ENCODE assay signal across 9 mouse cellular contexts in genomic region chr4:57846381-57846990, GRCm38 (mm10).
DNase-seq lines count a peak whose midpoint lies in the region; ATAC-seq and TF ChIP-seq lines count a peak whose summit lies in the region.
"Had no signal": no experiment of that assay in that cellular context is flagged by ENCODE, and none has a peak within 500 bp of the region (broad histone marks: within the 10 kb centered on the region; RNA-seq: fewer than 3 reads in every experiment).

No protein-coding gene starts in this region.

- H3K9me3 ChIP-seq in heart, embryonic 12.5 days (replicated peaks): no peaks in the 10 kb centered on the region
- no peaks in the 10 kb centered on the region for H3K9me3 ChIP-seq in ES-E14 (ENCODE audit: control insufficient read depth, insufficient read depth, low read depth, low read length)
- H3K9me3 ChIP-seq in hindbrain, embryonic 12.5 days (replicated peaks): no peaks in the 10 kb centered on the region
- H3K9me3 ChIP-seq in midbrain, embryonic 11.5 days (ENCODE audit: control insufficient read depth, low read length): no peaks in the 10 kb centered on the region

- H3K27ac ChIP-seq in heart, embryonic 12.5 days (ENCODE audit: poor library complexity, severe bottlenecking): peak overlapping the region; percentile 97
- H3K27ac ChIP-seq in ES-E14 (ENCODE audit: insufficient read depth, low read depth, low read length, poor library complexity, severe bottlenecking): peak overlapping the region; percentile 41; the same call in 1 of the 2 replicates
- H3K27ac ChIP-seq in hindbrain, embryonic 12.5 days: peak overlapping the region; percentile 85
- H3K27ac ChIP-seq in midbrain, embryonic 11.5 days (ENCODE audit: low read depth, low read length): peak overlapping the region; percentile 74; the same call in 1 of the 2 replicates

- in situ Hi-C loops in ES-E14 (cut with MboI; ENCODE audit: low sequenced_read_pairs in 2 of 2, unreplicated experiment in 2 of 2): no loop called here

- peak overlapping the region; percentile 75 for H3K4me2 ChIP-seq in heart, embryonic 12.5 days
- H3K4me2 ChIP-seq in hindbrain, embryonic 12.5 days (replicated peaks): peak overlapping the region; percentile 43
- peak overlapping the region; percentile 43 for H3K4me2 ChIP-seq in midbrain, embryonic 11.5 days

- H3K27me3 ChIP-seq in heart, embryonic 12.5 days (replicated peaks): no peaks in the 10 kb centered on the region
- H3K27me3 ChIP-seq in hindbrain, embryonic 12.5 days: no peaks in the 10 kb centered on the region
- H3K27me3 ChIP-seq in midbrain, embryonic 11.5 days (ENCODE audit: control insufficient read depth, insufficient read depth, low read length): no peaks in the 10 kb centered on the region

- H3K9ac ChIP-seq in heart, embryonic 12.5 days: peak overlapping the region; percentile 86
- peak overlapping the region; percentile 65; the same call in 1 of the 2 replicates for H3K9ac ChIP-seq in ES-E14 (ENCODE audit: insufficient read depth, low read depth, low read length, poor library complexity, severe bottlenecking)
- H3K9ac ChIP-seq in hindbrain, embryonic 12.5 days: peak overlapping the region; percentile 49
- peak overlapping the region; percentile 54; the same call in 1 of the 2 replicates for H3K9ac ChIP-seq in midbrain, embryonic 11.5 days (ENCODE audit: low read length)

- no peak for DNase-seq in heart, postnatal 4 days
- DNase-seq in ES-E14 (ENCODE audit: low read depth, low spot score): no peak
- peak; percentile 89 for DNase-seq in midbrain, embryonic 11.5 days (ENCODE audit: low spot score, missing footprints)
- DNase-seq in right cerebral cortex, adult 18-20 months: no peak
- DNase-seq in cerebellum, adult 11 months: no peak
- DNase-seq in spleen, postnatal 4 days (ENCODE audit: low spot score in 2 of 2): no peak
- DNase-seq: cerebellum, postnatal 36 days had no signal

- H3K4me1 ChIP-seq in heart, embryonic 12.5 days (replicated peaks): peaks cover 65% of the 10 kb centered on the region
- peaks cover 0 to 10% of the 10 kb centered on the region in 2 experiments; a peak in 2 of 4 replicates for H3K4me1 ChIP-seq in ES-E14 (ENCODE audit: control insufficient read depth in 2 of 2, insufficient read depth in 2 of 2, low read length in 2 of 2, poor library complexity in 1 of 2)
- peaks cover 40% of the 10 kb centered on the region for H3K4me1 ChIP-seq in hindbrain, embryonic 12.5 days
- H3K4me1 ChIP-seq in midbrain, embryonic 11.5 days (ENCODE audit: control insufficient read depth, insufficient read depth, low read length): peaks cover 24% of the 10 kb centered on the region

- 15% methylated on average over 10 of the region's 12 CpGs for WGBS in heart, embryonic 12.5 days
- WGBS in hindbrain, embryonic 12.5 days: 32% methylated on average over 10 of the region's 12 CpGs
- WGBS in midbrain, embryonic 11.5 days: 51% methylated on average over 12 of the region's 12 CpGs

- H3K4me3 ChIP-seq in heart, embryonic 12.5 days: peak overlapping the region; percentile 54
- no peak overlapping the region; a peak in 1 of 4 replicates for H3K4me3 ChIP-seq in ES-E14 (ENCODE audit: insufficient read depth in 1 of 2, low read depth in 1 of 2, low read length in 2 of 2, poor library complexity in 1 of 2, severe bottlenecking in 1 of 2)
- H3K4me3 ChIP-seq in hindbrain, embryonic 12.5 days: peak overlapping the region; percentile 23; the same call in 1 of the 2 replicates
- H3K4me3 ChIP-seq in midbrain, embryonic 11.5 days (ENCODE audit: low read depth, low read length): no peak overlapping the region

- no peak for ATAC-seq in heart, embryonic 12.5 days (ENCODE audit: insufficient number of reproducible peaks, low FRiP score)
- ATAC-seq in hindbrain, embryonic 12.5 days (ENCODE audit: low FRiP score): no peak
- no peak for ATAC-seq in midbrain, embryonic 11.5 days (ENCODE audit: low FRiP score)

- H3K36me3 ChIP-seq in heart, embryonic 12.5 days: peaks cover 18% of the 10 kb centered on the region
- H3K36me3 ChIP-seq in ES-E14 (ENCODE audit: control insufficient read depth, insufficient read depth, low read length, poor library complexity, severe bottlenecking): peaks cover 3% of the 10 kb centered on the region; the same call in 1 of the 2 replicates
- H3K36me3 ChIP-seq in hindbrain, embryonic 12.5 days: peaks cover 9% of the 10 kb centered on the region; the same call in 1 of the 2 replicates
- no peaks in the 10 kb centered on the region for H3K36me3 ChIP-seq in midbrain, embryonic 11.5 days (ENCODE audit: control insufficient read depth, insufficient read depth, low read length)

TF ChIP-seq in ES-E14, 5 proteins besides CTCF, POLR2A, EP300 and RAD21:
- TF ChIP-seq CHD2 (IDR thresholded peaks at IDR 0.05; ENCODE audit: low read depth, low read length) (no peak), ZC3H11A (IDR thresholded peaks at IDR 0.05; ENCODE audit: borderline replicate concordance, low read depth, low read length) (no peak), ZNF384 (IDR thresholded peaks at IDR 0.05; ENCODE audit: low read depth, low read length) (no peak), HCFC1 (IDR thresholded peaks at IDR 0.05; ENCODE audit: borderline replicate concordance, insufficient read depth, low read length) (no peak), MAFK (IDR thresholded peaks at IDR 0.05; ENCODE audit: insufficient read depth, low read depth, low read length) (no peak)

Comparison
In these comparisons a context has a peak if more than half of its experiments do, and no peak if none do; other contexts are left out.
1. H3K27ac ChIP-seq: peak in every context shown above with its lines; median percentile 97 in heart, embryonic 12.5 days; 85 in hindbrain, embryonic 12.5 days; 74 in midbrain, embryonic 11.5 days; 41 in ES-E14.
2. H3K4me3 ChIP-seq: peak in heart, embryonic 12.5 days (single experiment) and hindbrain, embryonic 12.5 days (single experiment); none in ES-E14 (0 of 2) and midbrain, embryonic 11.5 days (single experiment).
3. Peak in every context shown above with its lines, with median percentiles within 50 percentile points of each other: H3K4me2 ChIP-seq and H3K9ac ChIP-seq.